Mouse (Mus musculus) hindbrain, embryonic 16.5 days (tissue): ENCODE measurements around the gene Acot7. TPM values are rescaled to one million over a fixed set of nuclear protein-coding genes. Genes with fewer than 3 reads are reported as not detected.

ENCODE experiments used
- ATAC-seq: fragments of 200-750 bp; cut with Nextera tagmentation; 2 replicates; pipeline ENCODE4 v1.8.0; 2017; ENCODE audit warnings: moderate TSS enrichment, moderate library complexity
- H3K27ac ChIP-seq: fragments of 300-500 bp; sonication (generic); 2 replicates; pipeline ENCODE4 v1.5.1; 2014; ENCODE audit warnings: low read depth, mild to moderate bottlenecking, control low read depth, low read length, moderate library complexity
- H3K27me3 ChIP-seq: fragments of 300-500 bp; sonication (generic); replicated peaks from 2 replicates; pipeline ENCODE4 v1.6.1; 2014; ENCODE audit warnings: low read length; ENCODE audit not compliant: control insufficient read depth, insufficient read depth
- H3K36me3 ChIP-seq: fragments of 300-500 bp; sonication (generic); 2 replicates; pipeline ENCODE4 v1.6.1; 2014; ENCODE audit warnings: mild to moderate bottlenecking, low read length, moderate library complexity, mixed read lengths; ENCODE audit not compliant: control insufficient read depth, insufficient read depth
- H3K4me1 ChIP-seq: fragments of 300-500 bp; sonication (generic); 2 replicates; pipeline ENCODE4 v1.6.1; 2014; ENCODE audit warnings: low read depth, low read length; ENCODE audit not compliant: control insufficient read depth, insufficient read depth
- H3K4me2 ChIP-seq: fragments of 300-500 bp; sonication (generic); 2 replicates; pipeline ENCODE4 v1.6.1; 2014; ENCODE audit warnings: mild to moderate bottlenecking, low read length, control low read depth, moderate library complexity
- H3K4me3 ChIP-seq: fragments of 300-500 bp; sonication (generic); 2 replicates; pipeline ENCODE4 v1.5.1; 2014; ENCODE audit warnings: mild to moderate bottlenecking, low read length, control low read depth, moderate library complexity
- H3K9ac ChIP-seq: fragments of 300-500 bp; sonication (generic); 2 replicates; pipeline ENCODE4 v1.6.1; 2014; ENCODE audit warnings: low read depth, mild to moderate bottlenecking, control low read depth, low read length, moderate library complexity
- H3K9me3 ChIP-seq: fragments of 300-500 bp; sonication (generic); 2 replicates; pipeline ENCODE4 v1.6.1; 2014; ENCODE audit warnings: mild to moderate bottlenecking, low read length, moderate library complexity; ENCODE audit not compliant: control insufficient read depth
- WGBS: fragments of 180-500 bp; shearing (Covaris S2); extraction: QIAGEN DNeasy Blood & Tissue Kit; methylation state at CpG from one replicate; pipeline ENCODE4 v1.1.7; 2014; 5-methylcytosine and 5-hydroxymethylcytosine counted together
- polyA plus RNA-seq: library from polyadenylated mRNA; unstranded; fragments of >200 nt; fragmentation: Nextera tagmentation; extraction: Ambion mirVana; gene quantifications from 2 replicates; pipeline ENCODE4 v1.2.1, GENCODE M21; 2015

The Acot7 gene
- polyA plus RNA-seq, 1 experiment from 2014 or later, result 542 TPM

DNA sequence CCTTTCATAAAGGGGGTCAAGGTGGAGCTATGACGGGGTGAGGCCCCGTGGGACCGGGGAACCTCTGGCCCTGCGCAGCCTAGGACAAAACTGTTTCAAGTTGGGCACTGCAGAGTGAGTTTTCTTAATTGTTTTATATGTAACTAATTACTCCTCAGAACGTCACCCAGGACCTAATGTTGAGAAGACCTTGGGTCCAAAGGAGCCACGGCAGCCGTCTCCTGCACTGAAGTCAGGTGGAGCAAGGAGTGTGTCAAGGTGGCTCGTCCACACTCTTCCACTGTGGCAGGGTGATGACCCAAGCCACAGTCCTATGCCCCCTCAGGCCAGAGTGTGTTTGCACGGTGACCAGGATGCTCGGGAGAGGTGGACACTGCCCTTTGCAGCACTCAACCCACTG lies 125.2 kb downstream of the Acot7 start:
- Histone ChIP-seq H3K36me3 (peaks cover 12% of the 10 kb centered on the region), H3K27me3 (no peaks in the 10 kb centered on the region), H3K9ac (no peak overlapping the region), H3K27ac (no peak overlapping the region), H3K9me3 (no peaks in the 10 kb centered on the region), H3K4me2 (no peak overlapping the region), H3K4me1 (peaks cover 8% of the 10 kb centered on the region), H3K4me3 (no peak overlapping the region)
- ATAC-seq, result no peak
- WGBS, result 93% methylated on average over 10 of the region's 10 CpGs

DNA sequence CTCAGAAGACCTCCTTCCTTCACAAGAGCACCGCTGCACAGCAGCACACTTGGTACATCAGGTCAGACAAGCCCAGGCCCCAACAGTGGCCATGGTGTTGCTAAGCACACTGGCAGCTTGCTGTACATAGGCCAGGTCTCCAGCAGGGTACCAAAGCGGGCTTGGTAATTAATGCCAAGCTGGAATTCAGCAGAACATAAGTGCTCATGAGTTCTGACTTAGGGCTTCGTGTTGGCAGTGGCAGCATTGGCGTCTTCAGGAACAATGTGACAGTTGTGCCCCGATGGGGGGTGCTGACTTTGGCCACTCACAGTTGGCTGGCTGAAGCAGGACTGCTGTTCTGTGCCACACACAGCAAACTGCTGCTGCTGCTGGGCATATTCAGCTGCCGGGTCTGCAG lies 126.8 kb downstream of the Acot7 start:
- Histone ChIP-seq H3K4me3 (no peak overlapping the region), H3K4me2 (no peak overlapping the region), H3K27me3 (no peaks in the 10 kb centered on the region), H3K4me1 (no peaks in the 10 kb centered on the region; the same call in 1 of the 2 replicates), H3K9me3 (no peaks in the 10 kb centered on the region), H3K36me3 (peaks cover 14% of the 10 kb centered on the region), H3K9ac (no peak overlapping the region), H3K27ac (no peak overlapping the region; the same call in 1 of the 2 replicates)
- 74% methylated on average over 6 of the region's 6 CpGs for WGBS
- peak; percentile 71 for ATAC-seq

DNA sequence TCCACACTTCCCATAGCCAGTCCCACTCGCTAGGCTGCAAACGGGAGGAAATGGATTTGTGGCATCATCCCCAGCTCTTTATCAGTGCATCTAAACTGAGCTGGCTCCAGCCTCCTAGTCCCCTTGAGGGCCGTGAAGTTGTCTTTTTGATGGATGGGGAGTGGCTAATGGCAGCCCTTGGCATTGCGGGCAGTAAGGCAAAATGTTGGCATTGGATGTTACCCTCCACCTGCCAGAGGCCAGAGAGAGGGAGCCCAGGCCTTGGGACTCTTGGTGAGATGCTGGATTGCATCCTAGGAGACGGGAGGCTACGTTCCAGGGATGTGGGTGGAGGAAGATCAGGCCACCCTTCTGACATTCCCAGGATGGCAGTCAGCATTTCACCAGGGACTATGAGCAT lies 128.1 kb downstream of the Acot7 start:
- Histone ChIP-seq H3K27me3 (peaks cover 8% of the 10 kb centered on the region), H3K9me3 (no peaks in the 10 kb centered on the region), H3K9ac (no peak overlapping the region), H3K4me1 (no peaks in the 10 kb centered on the region; the same call in 1 of the 2 replicates), H3K4me2 (no peak overlapping the region), H3K27ac (no peak overlapping the region), H3K36me3 (peaks cover 11% of the 10 kb centered on the region), H3K4me3 (no peak overlapping the region)
- no peak for ATAC-seq
- 51% methylated on average over 6 of the region's 6 CpGs for WGBS

DNA sequence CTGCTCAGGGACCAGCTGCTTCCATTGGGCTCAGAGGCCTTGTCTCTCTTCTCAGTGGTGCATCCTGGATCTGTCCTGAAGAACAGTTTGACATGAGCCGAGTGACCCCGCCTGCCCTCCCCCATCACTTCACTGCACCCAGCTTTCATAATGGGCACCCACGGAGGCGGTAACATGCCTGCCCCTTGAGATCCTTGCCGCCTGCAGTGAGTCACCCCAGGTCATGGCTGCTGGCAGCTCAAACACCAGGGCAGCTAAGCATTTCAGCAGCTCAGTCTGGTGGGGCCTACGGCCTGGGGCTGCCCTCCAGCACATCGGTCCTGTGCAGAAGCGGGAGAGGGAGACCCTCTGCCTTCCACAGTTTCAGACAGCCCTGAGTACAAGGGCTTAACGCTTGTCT lies 129.6 kb downstream of the Acot7 start:
- no peak overlapping the region for H3K9ac ChIP-seq
- peaks cover 23% of the 10 kb centered on the region for H3K27me3 ChIP-seq
- WGBS, result 78% methylated on average over 9 of the region's 9 CpGs
- H3K4me2 ChIP-seq, result no peak overlapping the region
- no peak overlapping the region for H3K4me3 ChIP-seq
- H3K27ac ChIP-seq, result no peak overlapping the region
- H3K4me1 ChIP-seq, result peaks cover 2% of the 10 kb centered on the region
- peaks cover 11% of the 10 kb centered on the region for H3K36me3 ChIP-seq
- H3K9me3 ChIP-seq, result no peaks in the 10 kb centered on the region
- ATAC-seq, result no peak

DNA sequence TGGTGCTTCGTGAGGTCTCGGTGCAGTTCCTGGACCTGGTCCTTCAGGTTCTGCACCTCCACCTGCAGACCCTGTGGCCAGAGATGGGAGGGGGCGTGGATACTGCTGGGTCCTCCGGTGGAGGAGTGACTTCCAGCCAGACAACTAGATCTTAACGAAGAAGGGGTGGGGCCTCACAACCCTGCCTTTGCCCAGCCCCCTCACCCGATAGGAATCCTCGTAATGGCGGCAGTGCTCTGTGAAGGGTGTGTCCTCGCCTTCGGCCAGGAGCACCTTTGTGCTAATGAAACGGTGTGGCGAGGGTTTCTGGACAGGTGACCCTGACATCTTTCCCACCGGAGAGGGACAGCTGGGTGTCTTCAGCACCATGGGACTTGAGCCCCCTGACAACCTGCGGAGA lies 134.3 kb downstream of the Acot7 start:
- no peak overlapping the region for H3K27ac ChIP-seq
- H3K9me3 ChIP-seq, result no peaks in the 10 kb centered on the region
- H3K4me3 ChIP-seq, result peak overlapping the region; percentile 38
- ATAC-seq, result no peak
- H3K4me1 ChIP-seq, result peaks cover 18% of the 10 kb centered on the region
- peak overlapping the region; percentile 63 for H3K4me2 ChIP-seq
- WGBS, result 5% methylated on average over 14 of the region's 14 CpGs
- peaks cover 52% of the 10 kb centered on the region for H3K27me3 ChIP-seq
- peaks cover 2% of the 10 kb centered on the region; the same call in 1 of the 2 replicates for H3K36me3 ChIP-seq
- no peak overlapping the region for H3K9ac ChIP-seq

DNA sequence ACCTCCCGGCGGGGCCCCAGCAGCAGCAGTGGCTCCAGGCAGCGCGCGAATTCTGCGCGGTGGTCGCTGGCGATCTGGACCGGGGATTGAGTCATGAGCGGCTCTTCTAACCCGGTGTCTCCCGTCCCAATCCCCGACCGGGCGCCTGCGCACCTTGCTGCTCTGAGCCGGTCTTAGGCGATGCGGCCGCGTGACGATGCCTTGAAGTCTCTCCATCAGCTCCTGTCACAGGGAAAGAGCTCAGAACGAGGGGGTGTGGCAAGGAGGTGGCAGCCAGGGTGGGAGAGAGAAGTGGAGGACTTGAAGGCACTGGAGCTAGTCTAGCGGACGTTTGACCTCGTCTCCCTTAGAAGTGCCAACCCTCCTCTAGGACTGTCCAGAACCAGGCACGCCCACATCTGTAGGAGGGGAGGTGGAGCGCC lies 135.3 kb downstream of the Acot7 start:
- Histone ChIP-seq H3K27ac (no peak overlapping the region), H3K9me3 (no peaks in the 10 kb centered on the region), H3K9ac (peak overlapping the region; percentile 51), H3K4me2 (peak overlapping the region; percentile 63), H3K36me3 (peaks cover 2% of the 10 kb centered on the region; the same call in 1 of the 2 replicates), H3K4me3 (peak overlapping the region; percentile 38), H3K27me3 (peaks cover 62% of the 10 kb centered on the region), H3K4me1 (peaks cover 18% of the 10 kb centered on the region)
- WGBS, result 0% methylated on average over 29 of the region's 29 CpGs
- peak; percentile 62 for ATAC-seq

DNA sequence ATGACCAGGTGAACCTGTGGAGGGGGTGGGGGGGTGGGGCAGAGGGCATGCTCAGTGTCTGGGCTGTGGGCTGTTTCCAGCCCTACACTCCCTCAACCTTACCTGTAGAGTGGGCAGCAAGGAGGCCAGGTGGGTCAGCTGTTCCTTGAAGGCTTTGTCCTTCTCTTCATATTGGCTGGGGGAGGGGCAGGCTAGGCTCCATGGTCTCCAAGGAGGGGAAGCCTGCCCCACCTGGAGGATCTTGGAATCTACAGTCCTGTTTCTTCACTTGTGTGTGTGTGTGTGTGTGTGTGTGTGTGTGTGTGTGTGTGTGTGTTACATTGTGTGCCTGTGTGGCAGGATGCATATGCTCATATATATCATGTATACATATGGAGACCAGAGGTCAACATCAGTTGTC lies 136.0 kb downstream of the Acot7 start:
- Histone ChIP-seq H3K9ac (no peak overlapping the region), H3K4me1 (peaks cover 18% of the 10 kb centered on the region), H3K27me3 (peaks cover 64% of the 10 kb centered on the region), H3K27ac (no peak overlapping the region), H3K4me2 (peak overlapping the region; percentile 63), H3K9me3 (no peaks in the 10 kb centered on the region), H3K36me3 (peaks cover under 1% of the 10 kb centered on the region; the same call in 1 of the 2 replicates), H3K4me3 (peak overlapping the region; percentile 38)
- no peak for ATAC-seq

DNA sequence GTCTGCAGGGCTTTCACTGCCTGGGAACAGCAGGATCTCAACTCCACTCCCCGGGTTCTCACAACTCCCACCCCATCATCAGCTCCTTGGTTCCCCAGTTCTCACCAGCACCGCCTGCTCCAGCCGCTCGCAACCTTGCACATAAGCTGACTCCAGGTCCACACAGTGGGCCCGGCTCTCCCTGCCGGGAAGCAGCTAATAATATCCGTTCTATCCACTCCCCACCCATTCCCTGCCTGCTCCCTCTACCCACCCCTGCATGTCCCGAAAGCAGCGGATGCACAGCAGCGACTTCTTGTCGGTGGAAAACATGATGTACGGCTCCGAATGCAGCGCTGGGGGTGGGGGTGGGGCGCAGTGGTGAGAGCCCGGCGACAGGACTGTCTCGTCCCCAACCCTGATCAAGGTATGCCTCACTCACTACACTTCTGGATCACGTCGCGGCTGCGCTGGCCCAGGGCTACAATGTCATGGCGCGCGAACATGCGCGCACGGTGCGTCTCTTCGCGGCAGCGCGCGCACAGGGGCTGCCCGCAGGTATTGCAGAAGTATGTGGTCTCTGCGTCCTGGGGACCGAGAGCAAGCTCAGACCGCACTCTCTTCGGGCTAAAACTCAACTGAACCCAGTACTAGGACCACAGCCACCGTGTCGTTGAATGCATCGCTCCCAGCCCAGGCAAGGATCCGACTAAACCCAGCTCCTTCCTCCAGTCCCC lies 137.7 kb downstream of the Acot7 start:
- Histone ChIP-seq H3K27me3 (peaks cover 59% of the 10 kb centered on the region), H3K9ac (peak overlapping the region; percentile 44; the same call in 1 of the 2 replicates), H3K36me3 (no peaks in the 10 kb centered on the region), H3K4me1 (peaks cover 18% of the 10 kb centered on the region), H3K27ac (no peak overlapping the region), H3K9me3 (no peaks in the 10 kb centered on the region), H3K4me2 (peak overlapping the region; percentile 76), H3K4me3 (peak overlapping the region; percentile 41)
- WGBS, result under 1% methylated on average over 39 of the region's 43 CpGs
- ATAC-seq, result no peak

DNA sequence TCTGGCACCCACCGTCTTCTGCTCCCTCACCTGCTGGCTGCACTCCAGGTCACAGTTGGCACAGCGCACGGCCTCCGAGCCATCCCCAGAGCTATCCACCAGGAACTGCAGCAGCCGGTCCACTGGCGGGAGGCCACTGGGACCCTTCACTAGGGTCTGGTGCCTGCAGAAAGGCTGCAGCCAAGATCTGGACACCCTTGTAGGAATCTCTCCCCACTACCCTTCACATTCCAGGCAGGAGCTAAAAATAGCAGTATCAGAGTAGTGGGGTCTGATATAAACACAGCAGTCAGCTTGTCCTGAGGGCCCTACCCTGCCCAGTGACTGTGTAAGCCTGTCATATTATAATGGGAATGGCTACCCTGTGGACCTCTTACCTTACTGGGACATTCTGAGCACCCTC lies 139.7 kb downstream of the Acot7 start:
- WGBS, result 72% methylated on average over 6 of the region's 6 CpGs
- H3K27me3 ChIP-seq, result peaks cover 42% of the 10 kb centered on the region
- H3K4me2 ChIP-seq, result no peak overlapping the region
- H3K36me3 ChIP-seq, result no peaks in the 10 kb centered on the region
- H3K9ac ChIP-seq, result no peak overlapping the region
- no peak overlapping the region for H3K4me3 ChIP-seq
- H3K9me3 ChIP-seq, result no peaks in the 10 kb centered on the region
- H3K4me1 ChIP-seq, result peaks cover 15% of the 10 kb centered on the region; the same call in 1 of the 2 replicates
- no peak overlapping the region for H3K27ac ChIP-seq
- no peak for ATAC-seq
